Mouse (Mus musculus): ENCODE measurements around the gene Sox5.

The Sox5 gene

GRCm38 (mm10) chr6:144781431-144782030 lies at the start of gene Sox5:
TSS of gene Sox5 (minus strand) at chr6:144781977.
- in situ Hi-C loops (cut with MboI; ENCODE audit: low pct_unique_long_range_greater_than_20kb in 1 of 2, low sequenced_read_pairs in 2 of 2, unreplicated experiment in 1 of 2), result no loop called here

- in situ Hi-C loops (cut with MboI; ENCODE audit: low pct_unique_long_range_greater_than_20kb in 1 of 2, low sequenced_read_pairs in 2 of 2, unreplicated experiment in 1 of 2), result no loop called here
Observed at GRCm38 (mm10) chr6:144825018-144825602, 43.3 kb upstream of the Sox5 start.

- in situ Hi-C loops (cut with MboI; ENCODE audit: low pct_unique_long_range_greater_than_20kb in 1 of 2, low sequenced_read_pairs in 2 of 2, unreplicated experiment in 1 of 2), result no loop called here
Observed at GRCm38 (mm10) chr6:144824153-144824552, 42.4 kb upstream of the Sox5 start.

GRCm38 (mm10) chr6:144822594-144822993 lies 40.8 kb upstream of the Sox5 start:
- in situ Hi-C loops (cut with MboI; ENCODE audit: low pct_unique_long_range_greater_than_20kb in 1 of 2, low sequenced_read_pairs in 2 of 2, unreplicated experiment in 1 of 2), result no loop called here

GRCm38 (mm10) chr6:144821019-144821418 lies 39.2 kb upstream of the Sox5 start:
- in situ Hi-C loops (cut with MboI; ENCODE audit: low pct_unique_long_range_greater_than_20kb in 1 of 2, low sequenced_read_pairs in 2 of 2, unreplicated experiment in 1 of 2), result no loop called here

- in situ Hi-C loops (cut with MboI; ENCODE audit: low pct_unique_long_range_greater_than_20kb in 1 of 2, low sequenced_read_pairs in 2 of 2, unreplicated experiment in 1 of 2), result no loop called here
Observed at GRCm38 (mm10) chr6:144818016-144818415, 36.2 kb upstream of the Sox5 start.

GRCm38 (mm10) chr6:144817329-144817932 lies 35.7 kb upstream of the Sox5 start:
- in situ Hi-C loops (cut with MboI; ENCODE audit: low pct_unique_long_range_greater_than_20kb in 1 of 2, low sequenced_read_pairs in 2 of 2, unreplicated experiment in 1 of 2), result no loop called here

GRCm38 (mm10) chr6:144815542-144815941 lies 33.8 kb upstream of the Sox5 start:
- in situ Hi-C loops (cut with MboI; ENCODE audit: low pct_unique_long_range_greater_than_20kb in 1 of 2, low sequenced_read_pairs in 2 of 2, unreplicated experiment in 1 of 2), result no loop called here

GRCm38 (mm10) chr6:144814931-144815364 lies 33.2 kb upstream of the Sox5 start:
- in situ Hi-C loops (cut with MboI; ENCODE audit: low pct_unique_long_range_greater_than_20kb in 1 of 2, low sequenced_read_pairs in 2 of 2, unreplicated experiment in 1 of 2), result no loop called here

GRCm38 (mm10) chr6:144804321-144804720 lies 22.5 kb upstream of the Sox5 start:
- in situ Hi-C loops (cut with MboI; ENCODE audit: low pct_unique_long_range_greater_than_20kb in 1 of 2, low sequenced_read_pairs in 2 of 2, unreplicated experiment in 1 of 2), result no loop called here

- in situ Hi-C loops (cut with MboI; ENCODE audit: low pct_unique_long_range_greater_than_20kb in 1 of 2, low sequenced_read_pairs in 2 of 2, unreplicated experiment in 1 of 2), result no loop called here
Observed at GRCm38 (mm10) chr6:144803063-144803462, 21.3 kb upstream of the Sox5 start.

GRCm38 (mm10) chr6:144794356-144794755 lies 12.6 kb upstream of the Sox5 start:
- in situ Hi-C loops (cut with MboI; ENCODE audit: low pct_unique_long_range_greater_than_20kb in 1 of 2, low sequenced_read_pairs in 2 of 2, unreplicated experiment in 1 of 2), result no loop called here

GRCm38 (mm10) chr6:144792871-144793270 lies 11.1 kb upstream of the Sox5 start:
- in situ Hi-C loops (cut with MboI; ENCODE audit: low pct_unique_long_range_greater_than_20kb in 1 of 2, low sequenced_read_pairs in 2 of 2, unreplicated experiment in 1 of 2), result no loop called here

- in situ Hi-C loops (cut with MboI; ENCODE audit: low pct_unique_long_range_greater_than_20kb in 1 of 2, low sequenced_read_pairs in 2 of 2, unreplicated experiment in 1 of 2), result no loop called here
Observed at GRCm38 (mm10) chr6:144783295-144783694, 1.5 kb upstream of the Sox5 start.

GRCm38 (mm10) chr6:144782866-144783265 lies 1.1 kb upstream of the Sox5 start:
- in situ Hi-C loops (cut with MboI; ENCODE audit: low pct_unique_long_range_greater_than_20kb in 1 of 2, low sequenced_read_pairs in 2 of 2, unreplicated experiment in 1 of 2), result no loop called here

GRCm38 (mm10) chr6:144782031-144782857 lies 467 bp upstream of the Sox5 start:
- in situ Hi-C loops (cut with MboI; ENCODE audit: low pct_unique_long_range_greater_than_20kb in 1 of 2, low sequenced_read_pairs in 2 of 2, unreplicated experiment in 1 of 2), result no loop called here

- in situ Hi-C loops (cut with MboI; ENCODE audit: low pct_unique_long_range_greater_than_20kb in 1 of 2, low sequenced_read_pairs in 2 of 2, unreplicated experiment in 1 of 2), result no loop called here
Observed at GRCm38 (mm10) chr6:144780608-144781285, 1.0 kb downstream of the Sox5 start.

GRCm38 (mm10) chr6:144779945-144780607 lies 1.7 kb downstream of the Sox5 start:
- in situ Hi-C loops (cut with MboI; ENCODE audit: low pct_unique_long_range_greater_than_20kb in 1 of 2, low sequenced_read_pairs in 2 of 2, unreplicated experiment in 1 of 2), result no loop called here
